Mouse (Mus musculus): Measurements from ENCODE around the gene Smad3. TPM values are rescaled to one million over a fixed set of nuclear protein-coding genes. Genes with fewer than 3 reads are reported as not detected.
A peak's percentile ranks its signal among the peaks of the same experiment; 100 is the strongest.

The Smad3 gene
- total RNA-seq, 2 experiments from 2014 or later = 44.9 to 45.0 TPM

DNA sequence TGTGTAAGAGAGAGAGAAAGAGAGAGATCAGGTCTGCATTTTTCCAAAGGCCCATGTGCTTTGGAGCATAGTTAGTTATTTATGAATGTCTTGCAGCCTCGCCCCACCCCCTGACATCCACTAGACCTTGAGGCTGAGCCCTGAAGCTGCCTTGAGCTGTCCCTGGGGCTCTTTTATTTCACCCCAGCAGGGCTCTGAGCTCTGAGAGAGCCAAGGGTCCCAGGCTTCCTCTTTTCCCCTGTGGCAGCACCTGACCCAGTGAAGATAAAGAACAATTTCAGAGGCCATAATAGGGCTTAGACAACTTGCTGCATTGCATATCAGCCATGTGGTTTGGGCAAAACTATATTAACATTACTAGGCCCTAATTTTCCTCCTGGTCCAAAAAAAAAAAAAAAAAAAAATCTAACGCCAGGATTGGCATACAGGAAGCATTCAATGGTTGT is 93.5 kb downstream of the Smad3 start:
- no peak for DNase-seq

DNA sequence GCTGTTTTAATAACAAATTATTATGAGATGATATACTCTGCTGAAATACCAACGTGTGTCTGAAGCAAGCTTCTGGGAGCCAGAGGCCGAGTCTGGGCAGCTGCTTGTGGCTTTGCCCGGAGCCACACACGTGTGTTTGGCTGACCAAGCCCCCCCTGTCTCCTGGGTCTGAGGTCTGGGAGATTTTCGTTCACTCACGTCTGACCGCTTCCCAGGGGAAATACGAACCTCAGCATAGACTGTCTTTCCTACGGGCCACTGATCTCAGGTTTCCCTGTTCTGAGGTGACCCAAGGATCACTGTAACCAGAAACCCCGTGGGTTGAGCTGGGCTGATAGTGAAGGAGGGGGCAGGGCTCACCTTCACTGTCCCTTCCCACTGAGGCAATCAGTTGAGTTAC is 94.6 kb downstream of the Smad3 start:
- no peak for DNase-seq

DNA sequence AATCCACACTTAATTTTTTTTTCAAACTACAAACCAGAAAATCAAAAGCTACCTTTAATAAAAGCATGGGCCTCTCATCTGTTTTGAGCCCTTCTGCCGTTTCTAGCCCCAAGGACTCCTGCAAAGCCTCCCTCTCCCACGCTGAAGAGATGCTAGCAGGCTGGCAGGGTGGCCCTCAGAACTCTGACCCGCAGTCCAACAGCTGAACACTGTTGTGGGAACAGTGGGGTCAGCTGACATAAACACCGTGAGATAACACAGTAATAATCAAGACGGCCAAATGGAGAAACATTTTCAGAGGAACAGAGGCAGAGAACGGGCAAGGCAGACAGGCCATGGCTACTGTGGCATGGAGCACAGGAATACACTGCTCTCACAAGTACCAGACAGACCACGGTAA is 95.0 kb downstream of the Smad3 start:
- no peak for DNase-seq

DNA sequence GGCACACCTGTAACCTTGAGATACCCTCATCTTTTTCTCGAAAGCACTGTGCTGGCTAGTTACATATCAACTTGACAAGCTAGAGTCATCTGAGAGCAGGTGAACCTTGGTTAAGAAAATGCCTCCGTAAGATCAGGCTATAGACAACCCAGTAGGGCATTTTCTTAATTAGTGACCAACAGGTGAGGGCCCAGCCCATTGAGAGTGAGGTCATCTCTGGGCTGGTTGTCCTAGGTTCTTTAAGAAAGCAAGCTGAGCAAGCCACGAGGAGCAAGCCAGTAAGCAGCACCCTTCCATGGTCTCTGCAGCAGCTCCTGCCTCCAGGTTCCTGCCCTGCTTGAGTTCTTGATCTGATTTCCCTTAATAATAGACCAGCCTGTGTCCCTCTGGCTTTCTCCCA is 97.1 kb downstream of the Smad3 start:
- DNase-seq = no peak

DNA sequence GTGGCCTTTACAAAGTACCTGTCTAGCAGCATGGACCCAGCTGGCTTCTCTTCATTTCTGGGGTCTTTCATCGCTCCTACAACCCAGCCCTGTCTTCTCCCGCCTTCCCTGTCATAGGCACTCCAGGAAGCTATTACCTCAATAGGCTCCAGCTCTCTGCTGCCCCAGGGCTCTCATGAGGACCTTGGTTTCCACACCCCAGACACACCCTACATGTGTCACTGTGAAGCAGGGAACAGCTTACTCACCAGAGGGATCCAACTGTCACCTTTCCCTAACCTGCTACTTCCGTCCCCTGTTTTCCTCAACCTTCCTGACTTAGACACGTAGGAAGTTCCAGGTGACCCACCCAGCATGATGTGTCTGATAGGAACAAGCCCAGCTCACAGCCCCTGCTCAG is 97.7 kb downstream of the Smad3 start:
- DNase-seq = no peak

DNA sequence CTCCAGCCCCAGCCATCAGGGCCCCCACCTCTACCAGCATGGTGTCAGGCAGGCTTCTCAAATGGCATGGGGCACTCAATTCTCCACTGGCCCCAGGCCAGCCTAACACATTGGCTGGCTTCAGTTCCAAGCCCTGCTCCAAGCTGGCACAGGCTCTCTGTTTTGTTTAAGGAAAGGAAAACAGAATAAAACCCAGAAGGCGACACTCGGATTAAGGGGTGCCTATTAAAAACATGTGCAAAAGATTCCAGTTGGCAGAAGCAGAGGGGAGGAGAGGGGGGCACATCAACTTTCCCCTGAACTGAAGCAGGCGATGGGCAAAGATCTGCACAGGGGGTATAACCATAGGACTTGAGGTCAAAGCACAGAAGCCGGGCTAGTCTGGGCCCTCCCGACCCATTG is 98.8 kb downstream of the Smad3 start:
- DNase-seq = no peak

DNA sequence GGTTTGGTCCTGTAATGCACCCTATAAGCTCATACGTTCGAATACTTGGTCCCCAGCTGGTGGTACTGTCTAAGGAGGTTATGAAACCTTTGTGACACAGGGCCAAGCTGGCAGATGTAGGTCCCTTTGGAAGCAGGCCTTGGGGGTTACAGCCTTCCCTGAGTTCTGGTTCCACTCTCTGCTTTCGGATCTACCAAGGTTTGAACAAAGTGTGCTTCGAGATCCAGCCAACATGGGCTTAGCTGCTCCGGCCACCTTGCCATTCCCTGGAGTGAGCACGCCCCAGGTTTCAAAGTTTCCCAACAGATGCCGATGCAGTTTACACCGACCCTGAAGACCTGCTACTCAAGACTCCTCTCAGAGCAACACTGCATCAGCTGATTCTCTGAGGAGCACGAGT is 99.4 kb downstream of the Smad3 start:
- DNase-seq = no peak

DNA sequence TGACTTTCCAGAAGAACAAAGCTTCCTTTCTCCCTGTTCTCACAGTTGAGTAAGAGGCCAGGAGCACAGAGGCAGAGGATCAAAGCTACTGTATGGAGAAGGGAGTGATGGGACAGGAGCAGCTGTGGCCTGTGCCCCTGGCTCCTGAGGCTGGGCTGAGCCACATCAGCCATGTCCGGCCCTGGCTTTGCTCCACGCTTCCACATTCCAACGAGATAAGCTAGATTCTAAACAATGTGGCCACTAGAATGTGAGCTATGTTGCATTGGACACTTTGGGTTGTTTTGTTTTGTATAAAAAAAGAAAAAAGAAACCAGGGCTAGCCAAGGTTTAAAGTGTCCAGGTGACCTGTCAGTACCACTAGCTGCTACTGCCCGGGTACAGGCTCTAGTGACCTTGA is 100.6 kb downstream of the Smad3 start:
- DNase-seq = peak; percentile 56

DNA sequence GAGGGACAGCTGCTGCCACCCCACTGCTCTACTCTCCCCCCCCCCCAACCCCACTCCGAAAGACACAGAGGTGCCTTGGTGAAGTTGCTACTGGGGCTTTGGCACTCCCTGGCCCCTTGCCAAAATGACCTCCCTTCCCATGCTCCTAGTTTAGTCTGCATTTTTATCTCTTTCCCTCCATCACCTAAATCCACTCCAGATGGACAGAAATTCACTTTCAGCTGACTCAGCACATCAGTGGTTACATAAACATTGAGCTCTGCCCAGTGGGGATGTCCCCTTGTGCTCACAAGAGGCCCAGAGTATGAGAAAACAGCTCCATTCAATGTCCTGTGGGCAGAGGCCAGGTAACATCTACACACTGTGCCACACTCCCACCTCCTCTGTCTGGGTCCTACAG is 102.7 kb downstream of the Smad3 start:
- DNase-seq = no peak

DNA sequence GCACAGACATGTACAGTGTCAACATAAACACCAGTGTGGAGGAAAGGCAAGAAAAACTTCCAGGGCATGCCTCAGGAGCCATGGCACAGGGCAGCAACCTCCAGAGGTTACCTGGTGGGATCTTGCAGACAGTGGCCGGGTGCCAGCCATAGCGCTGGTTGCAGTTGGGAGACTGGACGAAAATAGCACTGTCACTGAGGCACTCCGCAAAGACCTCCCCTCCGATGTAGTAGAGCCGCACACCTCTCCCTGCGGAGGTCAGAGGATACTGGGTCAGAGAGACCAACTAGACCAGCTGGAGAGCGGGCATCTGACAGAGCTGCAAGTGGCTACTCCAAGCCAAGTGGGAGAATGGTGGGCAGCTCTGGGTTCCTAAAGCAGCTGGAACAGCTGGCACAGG is 103.2 kb downstream of the Smad3 start:
- no peak for DNase-seq

DNA sequence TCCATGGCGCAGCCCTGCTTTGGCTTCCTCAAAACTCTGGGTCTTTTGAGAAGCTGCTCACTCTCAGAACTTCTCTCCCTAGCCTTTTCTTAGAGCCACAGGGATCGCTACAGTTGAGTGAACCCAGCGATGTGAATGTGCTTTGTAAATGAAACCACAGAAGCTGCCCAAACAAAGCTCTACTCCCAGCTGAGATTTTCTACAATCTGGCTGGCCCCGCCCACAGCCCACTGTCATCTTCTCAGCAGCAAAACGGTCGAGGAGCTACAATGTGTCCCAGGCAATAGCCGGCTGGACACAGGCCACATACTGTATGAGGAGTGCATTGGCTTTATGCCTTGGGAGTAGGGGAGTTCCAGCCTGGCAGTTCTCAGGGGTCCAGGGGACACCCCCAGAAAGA is 104.1 kb downstream of the Smad3 start:
- no peak for DNase-seq

DNA sequence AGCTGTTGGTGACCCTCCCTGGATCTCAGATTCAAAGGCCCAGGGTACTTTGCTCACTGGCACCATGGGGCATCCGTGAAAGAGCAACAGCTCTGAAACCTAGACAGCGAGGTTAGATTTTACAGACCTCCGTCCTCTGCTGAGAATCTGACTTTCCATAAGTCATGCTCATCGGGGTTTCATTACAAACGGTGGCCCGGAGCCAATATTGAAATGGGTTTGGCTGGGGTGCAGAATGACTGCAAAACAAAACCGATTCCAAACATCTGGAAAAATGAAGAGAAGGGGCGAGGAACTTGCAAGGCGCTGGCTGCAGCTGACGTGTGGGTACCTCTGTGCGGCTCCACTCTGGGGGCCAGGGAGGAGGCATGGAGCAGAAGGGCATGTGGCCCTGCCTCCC is 106.2 kb downstream of the Smad3 start:
- peak; percentile 65 for DNase-seq

DNA sequence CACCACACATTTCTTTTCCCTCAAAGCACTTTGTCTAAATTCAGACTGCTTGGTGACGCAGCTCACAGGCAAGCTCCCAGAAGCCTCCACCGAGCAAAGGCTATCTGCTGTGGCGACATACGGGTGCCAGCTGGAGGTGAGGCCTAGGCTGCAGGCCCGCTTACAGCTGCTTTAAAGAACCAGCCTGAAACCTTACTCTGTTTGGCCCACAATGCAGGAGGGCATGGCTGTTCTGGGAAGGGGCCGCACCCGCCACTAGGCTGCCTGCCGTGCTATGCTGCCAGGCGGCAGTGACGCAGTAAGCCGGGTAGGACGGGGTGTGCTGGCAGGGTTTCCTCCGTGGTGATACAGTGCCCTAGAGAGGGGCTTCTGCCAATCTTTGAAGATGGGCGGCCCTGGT is 106.9 kb downstream of the Smad3 start:
- DNase-seq = peak; percentile 55

DNA sequence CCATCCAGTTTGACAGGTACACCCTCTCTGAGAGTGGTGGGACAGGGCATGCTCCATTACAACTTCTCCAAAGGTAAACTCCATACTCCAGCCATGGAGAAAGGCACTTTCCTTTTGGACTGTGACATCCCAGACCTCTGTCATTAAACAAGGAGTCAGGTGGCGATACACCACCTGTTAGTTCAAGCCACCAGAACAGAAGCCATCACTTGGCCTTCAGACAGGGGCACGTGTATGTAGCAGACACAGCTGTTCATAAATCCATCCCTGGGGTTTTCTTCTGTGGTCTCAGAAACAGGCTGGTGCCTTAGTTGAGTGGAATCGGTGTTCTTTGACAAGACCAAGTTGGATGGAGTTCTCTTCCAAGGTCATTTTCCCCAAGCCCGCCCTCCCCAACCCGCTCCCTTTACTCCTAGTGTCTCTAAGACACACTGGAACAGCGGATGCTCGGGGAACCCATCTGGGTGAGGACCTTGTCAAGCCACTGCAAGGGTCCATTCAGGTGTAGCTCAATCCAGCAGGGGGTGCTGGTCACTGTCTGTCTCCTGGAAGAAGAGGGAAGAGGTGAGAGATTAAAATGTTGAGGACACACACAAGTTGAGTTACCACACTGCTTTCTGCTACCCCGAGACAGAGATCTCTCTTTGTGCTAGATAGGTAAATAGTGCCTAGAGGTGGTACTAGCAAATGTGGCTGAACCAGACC is 107.8 kb downstream of the Smad3 start:
- peak; percentile 46 for DNase-seq

DNA sequence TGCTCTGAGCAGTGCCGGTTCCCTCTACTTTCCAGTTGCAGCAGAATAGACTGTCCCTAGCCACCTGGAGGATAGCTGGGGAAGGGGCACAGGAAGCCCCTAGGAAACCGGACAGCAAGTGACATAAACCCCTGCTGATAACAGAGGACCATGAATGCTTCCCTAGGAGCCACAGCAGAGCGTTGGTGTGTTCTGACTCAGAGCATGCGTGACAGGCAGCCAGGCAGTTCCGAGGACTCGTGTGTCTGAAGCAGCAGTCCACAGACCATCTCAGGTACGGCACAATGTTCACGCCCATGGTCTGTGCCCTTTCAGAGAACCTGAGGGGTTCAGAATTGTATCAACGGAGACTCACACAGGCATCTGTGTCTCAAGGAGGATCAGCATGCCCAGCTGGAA is 109.3 kb downstream of the Smad3 start:
- DNase-seq = no peak

DNA sequence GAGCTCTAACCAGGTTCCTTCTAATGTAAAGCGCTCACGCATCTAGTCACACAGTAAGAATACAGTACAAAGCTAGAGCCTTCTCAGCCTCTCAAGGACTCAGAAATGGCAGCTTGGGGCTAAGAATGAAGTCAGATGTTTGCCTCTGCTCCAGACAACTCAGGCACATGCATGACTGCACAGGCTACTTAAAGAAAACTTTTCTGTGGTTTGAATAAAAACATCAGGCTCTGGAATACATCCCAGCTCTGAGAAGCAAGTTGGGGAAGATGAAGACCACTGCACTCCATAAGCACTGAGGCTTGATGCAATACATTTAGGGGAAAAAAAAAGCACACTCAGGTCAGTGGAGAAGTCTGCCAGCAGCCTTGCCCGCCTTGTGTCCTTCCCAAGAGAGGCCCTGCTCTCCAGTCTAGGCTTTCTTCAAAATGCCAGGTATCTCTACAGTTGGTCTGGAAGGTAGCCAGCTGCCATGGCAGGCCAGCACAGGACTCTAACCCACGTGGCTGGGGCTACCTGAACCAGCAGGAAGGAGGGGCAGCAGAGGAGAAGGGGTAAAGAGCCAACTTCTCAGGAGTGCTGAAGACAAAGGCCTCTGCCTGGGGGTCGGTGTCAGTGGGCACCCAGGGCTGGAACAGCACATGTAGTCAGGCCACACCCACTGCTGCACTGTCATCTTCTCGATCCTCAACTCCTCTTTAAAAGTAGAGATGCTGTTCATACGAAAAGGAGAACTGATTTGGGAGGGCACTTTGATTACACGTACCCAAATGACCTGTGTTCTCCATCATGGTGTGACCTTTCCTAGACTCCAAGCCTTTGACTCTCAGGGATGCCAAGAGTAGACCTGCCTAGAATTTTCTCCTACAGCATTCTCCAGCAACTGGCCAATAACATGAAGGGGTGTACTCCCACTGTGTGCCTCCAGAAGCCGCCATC is 109.9 kb downstream of the Smad3 start:
- no peak for DNase-seq

DNA sequence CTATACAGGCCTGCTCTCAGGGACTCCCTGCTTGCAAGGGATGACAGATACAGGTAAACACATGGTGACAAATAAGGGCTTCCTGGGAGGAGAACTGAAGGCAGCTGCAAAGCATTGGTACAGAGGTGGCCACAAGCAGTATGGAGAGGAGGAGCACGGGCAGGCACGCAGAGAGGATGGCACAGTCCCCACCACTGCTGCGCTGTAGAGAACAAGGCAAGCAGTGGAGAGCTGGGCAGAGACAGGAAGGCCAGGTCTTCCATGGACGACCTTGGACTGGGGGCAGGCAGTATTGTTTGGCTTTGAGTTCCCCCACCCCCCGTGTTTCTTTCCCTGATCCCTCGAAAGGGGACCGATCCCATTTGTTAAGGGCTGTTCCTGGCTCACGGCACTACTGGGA is 112.7 kb downstream of the Smad3 start:
- DNase-seq = no peak

DNA sequence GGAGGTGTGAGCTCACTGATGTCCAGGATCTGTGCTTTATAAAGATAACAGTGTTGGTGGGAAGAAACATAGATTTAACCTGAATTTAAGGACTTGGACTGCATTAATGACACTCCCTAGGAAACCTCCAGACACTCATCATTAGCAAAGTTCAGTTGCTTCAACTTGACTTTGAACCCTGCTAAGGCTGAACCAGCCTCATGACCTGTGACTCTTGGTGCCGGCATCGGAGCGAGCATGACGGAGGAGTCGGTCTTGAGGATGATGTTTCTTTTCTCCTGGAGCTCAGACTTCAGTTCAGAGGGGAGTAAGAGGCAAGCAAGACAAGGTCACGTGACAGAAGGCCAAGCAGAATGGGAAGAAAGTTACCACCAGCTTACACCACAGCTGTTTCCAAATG is 113.8 kb downstream of the Smad3 start:
- no peak for DNase-seq

DNA sequence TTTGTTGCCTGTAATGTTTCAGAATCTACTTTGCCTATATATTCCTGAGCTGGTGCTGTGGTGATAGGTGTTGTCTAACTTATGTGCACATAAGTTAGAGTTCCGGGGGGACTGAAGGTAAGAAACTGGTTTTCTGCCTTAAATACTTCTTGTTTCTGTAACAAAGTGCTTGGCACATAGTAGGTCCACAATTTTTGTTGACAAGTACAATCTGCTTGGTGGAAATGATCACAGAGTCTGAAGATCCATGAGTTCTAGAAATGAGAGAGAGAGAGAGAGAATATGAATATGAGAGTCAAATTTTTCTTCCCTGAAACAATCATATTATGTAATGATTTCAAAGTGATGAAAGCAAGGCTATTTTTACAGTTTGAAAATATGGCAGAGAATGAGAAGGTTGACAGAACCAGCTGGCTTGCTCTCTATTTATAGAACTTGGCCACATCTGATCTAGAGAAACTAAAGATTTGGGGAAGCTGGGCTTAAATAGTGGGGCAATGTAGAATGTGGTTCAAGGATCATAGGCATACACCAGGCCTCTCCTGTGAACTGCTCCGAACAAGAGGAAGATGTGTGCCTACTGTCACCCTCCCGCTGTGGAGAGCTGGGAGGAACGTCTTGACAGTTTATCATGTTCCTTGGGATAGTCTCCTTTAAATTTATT is 115.7 kb downstream of the Smad3 start:
- DNase-seq = no peak

DNA sequence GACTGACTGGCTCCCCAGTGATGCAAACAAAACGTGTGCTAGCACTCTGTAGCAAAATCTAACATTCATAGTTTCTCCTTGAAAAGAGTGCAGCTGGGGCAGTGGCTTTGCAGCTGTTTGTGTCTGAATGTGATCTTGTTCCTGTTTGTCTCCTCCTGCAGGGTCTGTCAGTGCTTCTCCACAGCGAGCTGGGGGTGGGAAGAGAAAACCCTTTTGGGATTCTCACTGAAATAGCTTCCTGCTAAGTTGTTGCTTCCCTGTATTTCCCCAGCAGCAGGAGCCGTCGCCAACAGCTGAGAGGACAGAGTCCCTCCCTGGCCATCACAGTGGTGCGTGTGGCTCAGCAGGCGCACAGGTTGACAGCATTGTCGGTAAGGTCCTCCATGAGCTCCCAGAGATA is 121.7 kb downstream of the Smad3 start:
- DNase-seq = no peak

DNA sequence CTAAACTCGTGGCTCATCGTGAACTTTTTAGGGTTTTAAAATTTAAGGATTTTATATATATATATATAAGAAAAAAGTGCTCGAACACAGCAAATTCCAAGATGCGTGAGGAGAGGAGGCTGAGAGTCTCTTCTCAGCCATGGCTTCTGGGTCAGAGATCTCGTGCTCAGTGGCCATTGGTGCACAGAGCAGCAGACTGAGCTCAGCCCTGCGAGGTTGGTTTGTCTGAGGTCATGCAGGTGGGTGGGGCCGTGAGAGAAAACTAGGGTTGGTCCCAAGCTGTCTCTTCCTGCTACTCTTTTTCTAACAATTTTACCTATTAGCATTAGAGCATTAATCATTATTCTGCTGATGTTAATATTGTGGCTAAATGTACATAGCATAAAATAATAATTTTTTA is 124.5 kb downstream of the Smad3 start:
- no peak for DNase-seq

DNA sequence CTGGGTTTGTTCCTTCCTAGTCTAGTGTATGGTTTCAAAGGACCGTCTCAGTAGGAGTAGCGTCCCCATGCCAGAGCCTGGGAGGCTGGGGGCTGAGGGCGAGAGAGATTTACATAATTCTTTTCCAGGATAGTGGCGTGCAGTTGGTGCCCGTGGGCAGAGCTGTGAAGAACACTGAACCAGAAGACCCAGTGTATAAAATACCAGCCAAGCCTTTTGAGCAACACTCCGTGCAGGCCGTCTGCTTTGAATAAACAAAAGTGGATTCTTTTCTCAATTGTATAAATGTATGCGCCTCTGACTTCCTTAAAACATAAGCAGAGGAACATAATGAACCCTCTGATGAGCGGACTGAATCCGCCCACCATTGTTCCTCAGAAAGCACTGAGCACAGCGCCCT is 124.9 kb downstream of the Smad3 start:
- no peak for DNase-seq

DNA sequence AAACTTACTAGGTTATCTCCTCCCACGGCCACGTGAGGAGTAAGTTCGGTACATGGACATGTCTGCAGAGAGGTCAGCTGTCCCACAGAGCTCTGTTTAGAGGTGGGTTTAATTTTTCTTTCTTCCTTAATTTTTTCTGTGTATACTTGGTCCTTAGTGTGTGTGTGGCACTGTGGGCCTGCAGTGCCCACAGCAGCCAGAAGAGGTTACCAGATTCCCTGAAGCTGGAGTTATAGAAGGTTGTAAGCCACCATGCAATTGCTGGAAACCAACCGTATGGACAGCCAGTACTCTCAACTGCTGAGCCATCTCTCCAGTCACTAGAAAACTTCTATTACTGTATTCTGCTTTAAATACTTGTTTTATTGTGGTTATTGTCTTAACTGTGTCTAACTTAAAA is 125.7 kb downstream of the Smad3 start:
- DNase-seq = no peak

All from gastrocnemius, postnatal 10 days (tissue).